Mouse (Mus musculus): ENCODE results near the gene Abhd17a.

GRCm38 (mm10) chr10:80547539-80547938, 42.6 kb downstream of the Abhd17a start:
- TF ChIP-seq CTCF (IDR thresholded peaks at IDR 0.05; ENCODE audit: borderline replicate concordance, insufficient read depth, low read length) (no peak), POLR2A (IDR thresholded peaks at IDR 0.05; ENCODE audit: low read depth, low read length) (no peak)
